ENCODE assay signal across 8 mouse cellular contexts in genomic region chr2:72475423-72475796, GRCm38 (mm10). TPM values are rescaled to one million over a fixed set of nuclear protein-coding genes. Genes with fewer than 3 reads are reported as not detected.
DNase-seq lines count a peak whose midpoint lies in the region; ATAC-seq and TF ChIP-seq lines count a peak whose summit lies in the region.

No protein-coding gene starts in this region.

- peaks cover 18% of the 10 kb centered on the region for H3K36me3 ChIP-seq in kidney, embryonic 14.5 days (ENCODE audit: control insufficient read depth, insufficient read depth, low read length)
- peaks cover 7% of the 10 kb centered on the region; the same call in 1 of the 2 replicates for H3K36me3 ChIP-seq in hindbrain, embryonic 12.5 days
- H3K36me3 ChIP-seq in midbrain, embryonic 13.5 days: 0 out of 2 replicates have a peak, but pooled peaks cover 3% of the 10 kb centered on the region

- no peak for DNase-seq in kidney, adult 11 months
- DNase-seq in cerebellum, adult 2 months: no peak
- DNase-seq in cerebellum, postnatal 14 days: no peak
- DNase-seq in adrenal gland, adult 8-10 months: no peak

- peak overlapping the region; percentile 87 for H3K9ac ChIP-seq in kidney, embryonic 14.5 days (ENCODE audit: low read depth, low read length)
- peak overlapping the region; percentile 77 for H3K9ac ChIP-seq in hindbrain, embryonic 12.5 days
- H3K9ac ChIP-seq in midbrain, embryonic 13.5 days (replicated peaks): peak overlapping the region; percentile 76

- H3K9me3 ChIP-seq in kidney, embryonic 14.5 days (ENCODE audit: control insufficient read depth, low read length): no peaks in the 10 kb centered on the region
- no peaks in the 10 kb centered on the region for H3K9me3 ChIP-seq in hindbrain, embryonic 12.5 days (replicated peaks)
- H3K9me3 ChIP-seq in midbrain, embryonic 13.5 days: no peaks in the 10 kb centered on the region

- ATAC-seq in kidney, embryonic 14.5 days (ENCODE audit: low FRiP score, low TSS enrichment): no peak
- ATAC-seq in hindbrain, embryonic 12.5 days (ENCODE audit: low FRiP score): no peak
- ATAC-seq in midbrain, embryonic 13.5 days: no peak; the same call in 1 of the 2 replicates

- H3K4me3 ChIP-seq in kidney, embryonic 14.5 days (ENCODE audit: low read length): peak overlapping the region; percentile 89
- H3K4me3 ChIP-seq in bone marrow, adult 2 months (replicated peaks; ENCODE audit: control insufficient read depth, low read depth, low read length): peak overlapping the region; percentile 94
- H3K4me3 ChIP-seq in hindbrain, embryonic 12.5 days: peak overlapping the region; percentile 60
- peak overlapping the region; percentile 85 for H3K4me3 ChIP-seq in midbrain, embryonic 13.5 days (replicated peaks)
- H3K4me3 ChIP-seq in cerebellum, adult 2 months (replicated peaks; ENCODE audit: insufficient read depth, low read depth, low read length): no peak overlapping the region

- peak overlapping the region; percentile 75 for H3K27ac ChIP-seq in kidney, embryonic 14.5 days (ENCODE audit: low read depth, low read length)
- H3K27ac ChIP-seq in bone marrow, adult 2 months (ENCODE audit: control insufficient read depth, insufficient read depth, low read depth, low read length, poor library complexity): no peak overlapping the region
- H3K27ac ChIP-seq in hindbrain, embryonic 12.5 days: no peak overlapping the region
- H3K27ac ChIP-seq in midbrain, embryonic 13.5 days: no peak overlapping the region
- no peak overlapping the region for H3K27ac ChIP-seq in cerebellum, adult 2 months (ENCODE audit: insufficient read depth, low read length)

- H3K4me2 ChIP-seq in kidney, embryonic 14.5 days (replicated peaks; ENCODE audit: low read depth, low read length): peak overlapping the region; percentile 77
- peak overlapping the region; percentile 70 for H3K4me2 ChIP-seq in hindbrain, embryonic 12.5 days (replicated peaks)
- H3K4me2 ChIP-seq in midbrain, embryonic 13.5 days (replicated peaks): peak overlapping the region; percentile 79

- no peaks in the 10 kb centered on the region for H3K27me3 ChIP-seq in kidney, embryonic 14.5 days (ENCODE audit: control insufficient read depth, insufficient read depth, low read length)
- peaks cover 10% of the 10 kb centered on the region; the same call in 1 of the 2 replicates for H3K27me3 ChIP-seq in hindbrain, embryonic 12.5 days
- peaks cover 22% of the 10 kb centered on the region for H3K27me3 ChIP-seq in midbrain, embryonic 13.5 days
- H3K27me3 ChIP-seq in cerebellum, adult 2 months (ENCODE audit: control insufficient read depth, insufficient read depth, low read length): no peaks in the 10 kb centered on the region; the same call in 1 of the 2 replicates

- H3K4me1 ChIP-seq in kidney, embryonic 14.5 days (ENCODE audit: control insufficient read depth, insufficient read depth, low read length): peaks cover 23% of the 10 kb centered on the region
- H3K4me1 ChIP-seq in bone marrow, adult 2 months (ENCODE audit: control insufficient read depth, insufficient read depth, low read length): no peaks in the 10 kb centered on the region; the same call in 1 of the 2 replicates
- H3K4me1 ChIP-seq in hindbrain, embryonic 12.5 days: peaks cover 35% of the 10 kb centered on the region
- peaks cover 37% of the 10 kb centered on the region for H3K4me1 ChIP-seq in midbrain, embryonic 13.5 days (replicated peaks)
- 0 out of 2 replicates have a peak, but pooled peaks cover 3% of the 10 kb centered on the region for H3K4me1 ChIP-seq in cerebellum, adult 2 months (ENCODE audit: control insufficient read depth, insufficient read depth, low read length)

- TF ChIP-seq POLR2A in bone marrow, adult 2 months (IDR thresholded peaks at IDR 0.05; ENCODE audit: borderline replicate concordance, control insufficient read depth, low read depth, low read length): no peak
- TF ChIP-seq POLR2A in cerebellum, adult 2 months (IDR thresholded peaks at IDR 0.05; ENCODE audit: borderline replicate concordance, insufficient read depth, low read length): no peak

- WGBS in kidney, embryonic 14.5 days: 2% methylated on average over 7 of the region's 7 CpGs
- 1% methylated on average over 7 of the region's 7 CpGs for WGBS in bone marrow, adult 2 months
- 0% methylated on average over 7 of the region's 7 CpGs for WGBS in hindbrain, embryonic 12.5 days
- under 1% methylated on average over 7 of the region's 7 CpGs for WGBS in midbrain, embryonic 13.5 days
- WGBS in cerebellum, adult 2 months: 0% methylated on average over 7 of the region's 7 CpGs

- no peak for TF ChIP-seq CTCF in bone marrow, adult 2 months (IDR thresholded peaks at IDR 0.05; ENCODE audit: control insufficient read depth, insufficient read depth, low read length)
- no peak for TF ChIP-seq CTCF in cerebellum, adult 2 months (IDR thresholded peaks at IDR 0.05; ENCODE audit: borderline replicate concordance, insufficient read depth, low read depth, low read length)

RNA-seq across cellular contexts. Expression of gene Cdca7, which starts 0.5 kb away (rescaled TPM):
- polyA plus RNA-seq in kidney, embryonic 14.5 days (2014; fragmentation: Nextera tagmentation; extraction: Ambion mirVana): 146 and 192 TPM in 2 replicates
- polyA plus RNA-seq in bone marrow, adult 2 months (2011; ENCODE audit: insufficient read depth, insufficient read length, low replicate concordance, missing spikeins): 27.4 and 44.6 TPM in 2 replicates
- polyA plus RNA-seq in hindbrain, embryonic 12.5 days (2016; fragmentation: Nextera tagmentation; extraction: Ambion mirVana): 100 and 101 TPM in 2 replicates
- polyA plus RNA-seq in midbrain, embryonic 13.5 days (2015; fragmentation: Nextera tagmentation; extraction: Ambion mirVana): 55.0 and 64.8 TPM in 2 replicates
- 2.0 TPM in 2 replicates for polyA plus RNA-seq in cerebellum, adult 2 months (2012; rRNA removed)
- total RNA-seq in adrenal gland, adult 8-10 months (2022): 1 to 10 TPM; 1.9 to 3.1 (median 2.8) TPM
